Mouse (Mus musculus) CD8-positive naive resting alpha-beta T cell, adult 57 days (primary cell): Measurements from ENCODE around the gene Lyzl4. TPM values are rescaled to one million over a fixed set of nuclear protein-coding genes. Genes with fewer than 3 reads are reported as not detected.

Source experiments
- total RNA-seq: library from RNA; stranded (reverse); gene quantifications from one replicate; pipeline ENCODE4 v1.2.4, GENCODE M21; 2023

Gene Lyzl4
- not detected for total RNA-seq

GRCm38 (mm10) chr9:121642001-121642400 is at the start of gene Lyzl4:
Gene Lyzl4 (minus strand): TSS chr9:121642096.

DNA sequence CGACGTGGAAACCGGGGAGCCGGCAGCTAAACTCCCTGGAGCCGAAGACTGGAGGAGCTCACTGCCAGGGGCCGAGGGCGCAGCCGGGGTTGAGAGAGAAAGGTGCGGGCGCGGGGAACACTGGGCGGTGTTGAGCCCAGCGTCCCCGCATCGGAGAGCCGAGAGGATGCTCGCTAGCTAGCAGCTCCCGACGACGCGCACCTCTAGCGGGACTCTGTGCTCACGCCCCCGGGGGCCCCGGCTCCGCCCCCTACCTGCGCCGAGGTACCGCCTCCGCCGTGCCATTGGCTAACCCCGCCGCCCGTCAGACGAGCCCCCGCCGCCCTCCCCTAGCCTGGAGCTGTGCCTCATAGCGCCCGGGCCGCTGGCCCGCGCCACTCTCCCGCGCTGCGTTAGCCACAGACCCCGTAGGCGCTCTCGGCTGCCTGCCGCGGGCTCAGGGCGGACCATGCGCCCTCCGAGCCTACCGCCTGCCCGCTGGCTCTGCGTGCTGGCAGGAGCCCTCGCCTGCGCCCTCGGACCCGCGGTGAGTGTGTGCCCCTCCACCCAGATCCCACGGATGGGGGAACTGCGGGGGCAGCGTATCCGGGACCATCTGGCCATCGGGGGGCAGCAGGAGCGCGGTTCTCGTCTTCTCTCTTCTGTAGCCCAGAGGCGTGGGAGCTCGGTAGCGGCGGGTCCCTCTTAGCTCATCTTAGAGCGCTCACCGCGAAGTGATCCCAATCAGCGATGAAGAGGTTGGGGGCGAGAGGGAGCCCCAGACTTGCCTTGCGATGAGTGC is 695 bp upstream of the Lyzl4 start, which contains the start of gene Vipr1:
Gene Vipr1, plus strand, starts transcription at position 316 of the 781 bp plus-strand sequence.

Other genes starting within 250 kb of the Lyzl4 start
- gene Cck, start 146.4 kb downstream of the Lyzl4 start, total RNA-seq, result not detected
- 75.8 TPM for gene Vipr1, start 620 bp upstream of the Lyzl4 start, total RNA-seq
- gene Sec22c, start 63.4 kb upstream of the Lyzl4 start, total RNA-seq, result 35.3 TPM
- gene Ss18l2, start 68.2 kb upstream of the Lyzl4 start, total RNA-seq, result 16.7 TPM
- gene Nktr, start 77.1 kb upstream of the Lyzl4 start, total RNA-seq, result 218 TPM
- gene Zfp651, start 117.2 kb upstream of the Lyzl4 start, total RNA-seq, result 0.95 TPM
- gene Klhl40, start 135.5 kb upstream of the Lyzl4 start, total RNA-seq, result not detected
- not detected for gene Hhatl, start 150.4 kb upstream of the Lyzl4 start, total RNA-seq
- not detected for gene Ccdc13, start 197.4 kb upstream of the Lyzl4 start, total RNA-seq
- 20.5 TPM for gene Higd1a, start 216.3 kb upstream of the Lyzl4 start, total RNA-seq